Mouse (Mus musculus) brain, embryonic 14.5 days (tissue): ENCODE data around the gene Dnaaf1.

Experiments
- CTCF ChIP-seq: fragments of 200-500 bp; IDR thresholded peaks from 2 replicates; pipeline ENCODE4 v1.5.1; 2012; ENCODE audit warnings: inconsistent platforms, mild to moderate bottlenecking, moderate library complexity, borderline replicate concordance; ENCODE audit not compliant: insufficient read depth, insufficient read length; ENCODE audit errors: extremely low read depth
- POLR2A ChIP-seq: fragments of 200-500 bp; IDR thresholded peaks from 2 replicates; pipeline ENCODE4 v1.6.1; 2012; ENCODE audit warnings: mild to moderate bottlenecking, inconsistent platforms, borderline replicate concordance; ENCODE audit not compliant: poor library complexity, insufficient read depth, insufficient read length, severe bottlenecking; ENCODE audit errors: extremely low read depth

DNA sequence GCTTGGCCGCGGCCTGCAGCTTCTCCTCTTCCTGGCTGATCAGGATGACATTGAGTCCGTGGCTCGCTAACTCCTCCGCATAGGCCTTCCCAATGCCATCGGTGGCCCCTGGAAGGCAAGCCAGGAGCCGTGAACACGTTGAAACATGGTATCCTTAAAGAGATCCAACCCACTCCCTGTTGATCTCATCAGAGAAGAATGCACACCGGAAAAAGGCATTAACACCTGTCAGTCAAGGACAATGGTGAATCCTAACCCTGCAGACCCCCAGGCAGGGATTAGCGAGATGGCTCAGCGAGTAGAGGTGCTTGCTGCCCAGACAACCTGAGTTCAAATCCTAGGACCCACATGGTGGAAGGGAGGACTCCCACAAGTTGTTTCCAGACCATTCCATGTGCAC lies 8.7 kb upstream of the Dnaaf1 start:
- TF ChIP-seq POLR2A (no peak), CTCF (no peak)
